Mouse (Mus musculus) CD4-positive naive resting alpha-beta T cell, adult 57 days (primary cell): ENCODE data around the gene Luzp2. TPM values are rescaled to one million over a fixed set of nuclear protein-coding genes. Genes with fewer than 3 reads are reported as not detected.

Source experiments
- total RNA-seq: library from RNA; stranded (reverse); gene quantifications from one replicate; pipeline ENCODE4 v1.2.4, GENCODE M21; 2023

Gene Luzp2
- not detected for total RNA-seq

GRCm38 (mm10) chr7:54835372-54835851 is at the start of gene Luzp2:
Luzp2 (plus strand) TSS chr7:54835498.

